Mouse (Mus musculus) natural killer cell, adult 2 months (primary cell): ENCODE data around the gene Gm813.
"Not testable (repeated sequence)": the region's sequence is repeated elsewhere in the genome, so short reads cannot be mapped to it uniquely, and the experiment has no call there.

Source experiments
- DNase-seq, 2 experiments: peaks; one replicate each; pipeline ENCODE4 v3.0.0; 2022; ENCODE audit warnings: low spot score in 2 of 2

Gene Gm813

GRCm38 (mm10) chr16:58616878-58617277 lies at the start of gene Gm813:
Gene Gm813, minus strand, starts transcription at chr16:58616978.
- no peak for DNase-seq

DNA sequence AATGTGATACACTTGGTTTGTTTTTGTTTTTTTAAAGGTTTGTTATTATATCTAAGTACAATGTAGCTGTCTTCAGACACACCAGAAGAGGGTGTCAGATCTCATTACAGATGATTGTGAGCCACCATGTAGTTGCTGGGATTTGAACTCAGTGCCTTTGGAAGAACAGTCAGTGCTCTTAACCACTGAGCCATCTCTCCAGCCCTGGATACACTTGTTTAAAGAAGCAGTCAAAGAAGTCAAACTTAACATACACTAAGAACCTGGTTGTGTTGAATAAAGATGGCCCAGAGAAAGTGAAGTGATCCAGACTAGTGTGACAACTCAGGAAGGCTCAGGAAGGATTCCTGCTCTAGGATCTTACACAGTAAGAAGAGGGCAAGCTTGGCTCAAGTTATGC lies 48.4 kb upstream of the Gm813 start:
- not testable (repeated sequence) for DNase-seq

- no peak for DNase-seq
These were observed 47.0 kb upstream of the Gm813 start for GRCm38 (mm10) chr16:58663816-58664215.

- DNase-seq = no peak
These were observed 46.2 kb upstream of the Gm813 start for GRCm38 (mm10) chr16:58663021-58663420.

- DNase-seq = no peak
These were observed 45.6 kb upstream of the Gm813 start for GRCm38 (mm10) chr16:58662287-58662791.

DNA sequence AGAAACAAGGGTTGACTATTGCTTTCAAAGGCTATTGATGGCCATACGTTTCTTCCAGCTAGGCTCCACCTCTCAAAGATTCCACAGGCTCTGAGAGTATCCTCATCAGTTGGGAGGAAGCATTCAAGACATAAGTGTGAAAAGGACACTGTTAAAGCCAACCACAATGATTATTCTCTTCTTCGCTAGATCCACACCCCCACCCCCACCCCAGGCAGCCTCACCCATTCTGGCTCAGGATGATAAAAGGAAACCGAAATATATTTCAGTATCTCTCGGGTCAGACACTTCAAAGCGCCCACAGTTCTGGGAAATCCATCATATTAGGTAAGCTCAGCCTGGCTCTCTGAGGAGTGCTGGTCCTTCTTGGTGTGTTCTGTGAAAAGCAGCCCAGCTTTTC lies 45.0 kb upstream of the Gm813 start:
- no peak for DNase-seq

DNA sequence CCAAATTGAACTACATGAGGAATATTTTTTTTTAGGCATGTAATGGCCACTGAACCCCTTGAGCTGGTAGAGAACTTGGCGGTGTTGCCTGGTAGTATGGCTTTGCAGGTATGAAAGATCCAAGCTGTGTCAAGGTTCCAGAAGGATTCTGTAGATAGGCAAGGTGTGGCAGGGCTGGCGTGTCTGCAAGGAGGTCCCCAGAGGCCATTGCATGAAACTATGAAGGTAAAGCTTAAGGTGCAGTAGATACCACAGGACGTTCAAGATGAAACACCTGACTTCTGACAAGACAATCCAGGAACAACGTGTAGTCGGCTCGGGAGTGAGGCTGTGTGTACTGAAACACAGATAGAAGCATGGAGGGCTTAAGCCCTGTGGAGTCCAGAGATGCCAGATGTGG lies 41.9 kb upstream of the Gm813 start:
- DNase-seq = no peak

DNA sequence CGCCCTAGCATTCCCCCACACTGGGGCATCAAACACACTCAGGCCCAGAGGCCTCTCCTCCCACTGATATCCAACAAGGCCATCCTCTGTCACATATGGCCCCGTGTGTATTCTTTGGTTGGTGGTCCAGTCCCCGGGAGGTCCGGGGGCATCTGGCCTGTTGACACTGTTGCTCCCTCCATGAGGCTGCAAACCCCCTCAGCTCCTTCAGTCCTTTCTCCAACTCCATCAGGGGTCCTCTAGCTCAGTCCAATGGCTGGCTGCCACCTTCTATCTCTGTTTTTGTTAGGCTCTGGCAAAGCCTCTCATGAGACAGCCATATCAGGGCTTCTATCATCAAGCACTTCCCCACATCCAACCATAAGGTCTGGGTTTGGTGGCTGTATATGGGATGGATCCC lies 39.7 kb upstream of the Gm813 start:
- DNase-seq = no peak

DNA sequence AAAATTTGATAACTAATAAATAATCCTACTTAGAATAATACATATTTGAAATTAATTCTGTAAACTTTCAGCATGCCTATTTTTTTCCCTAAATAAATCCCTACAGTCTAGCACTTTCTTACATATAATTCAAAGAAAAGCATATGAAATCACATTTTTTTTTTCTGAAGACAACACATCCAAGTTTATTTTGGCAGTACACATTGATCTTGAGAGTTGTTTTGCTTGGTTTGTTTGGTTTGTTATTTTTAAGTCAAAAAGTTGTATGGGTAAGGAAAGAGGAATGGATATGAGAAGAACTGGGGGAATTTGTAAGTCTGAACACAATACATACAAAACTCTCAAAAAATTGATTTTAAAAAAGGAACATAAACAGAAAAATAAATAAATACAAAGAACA lies 39.0 kb upstream of the Gm813 start:
- no peak for DNase-seq

DNA sequence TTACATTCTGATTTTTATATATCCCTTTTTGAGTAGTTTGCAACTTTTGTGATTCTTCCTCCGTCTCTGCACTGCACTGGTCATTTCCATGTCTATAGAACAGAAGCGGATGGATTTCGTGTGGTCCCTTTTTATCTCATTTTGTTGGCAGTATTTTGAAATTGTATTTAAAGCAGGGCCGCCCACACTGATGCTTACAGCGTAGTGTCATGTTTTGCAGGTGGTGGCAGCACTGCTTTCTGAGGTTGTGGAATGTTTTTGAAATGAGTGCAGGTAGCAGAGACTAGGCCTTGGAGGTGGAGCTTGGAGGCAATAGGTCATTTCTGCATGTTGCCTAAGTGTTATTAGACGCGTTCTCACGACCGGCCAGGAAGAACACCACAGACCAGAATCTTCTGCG lies 33.2 kb upstream of the Gm813 start:
- no peak for DNase-seq

GRCm38 (mm10) chr16:58638689-58639175 lies 22.0 kb upstream of the Gm813 start, which contains the start of gene E330017A01Rik:
Gene E330017A01Rik, minus strand, starts transcription at chr16:58638739.
- no peak for DNase-seq

GRCm38 (mm10) chr16:58638016-58638415 lies 21.2 kb upstream of the Gm813 start:
- no peak for DNase-seq

GRCm38 (mm10) chr16:58637448-58637847 lies 20.7 kb upstream of the Gm813 start:
- no peak for DNase-seq

DNA sequence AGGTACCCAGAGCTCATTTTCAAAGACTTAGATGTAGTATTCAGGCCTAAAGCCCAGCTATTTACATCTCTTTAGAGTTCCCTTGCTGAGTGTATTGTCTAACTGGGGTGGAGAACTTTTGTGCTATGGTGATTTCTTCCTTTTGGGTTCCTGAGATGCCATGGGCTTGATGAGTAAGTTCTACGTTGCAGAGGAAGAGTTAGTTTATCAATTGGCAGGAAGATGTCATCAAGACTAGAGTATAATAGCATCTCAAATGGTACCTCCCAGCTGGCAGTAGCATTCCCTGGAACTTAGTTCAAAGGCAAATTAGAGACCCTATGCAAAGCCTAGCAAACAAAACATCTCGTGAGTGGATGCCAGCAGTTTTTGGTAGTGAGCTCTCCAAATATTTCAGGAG lies 19.1 kb upstream of the Gm813 start:
- no peak for DNase-seq

DNA sequence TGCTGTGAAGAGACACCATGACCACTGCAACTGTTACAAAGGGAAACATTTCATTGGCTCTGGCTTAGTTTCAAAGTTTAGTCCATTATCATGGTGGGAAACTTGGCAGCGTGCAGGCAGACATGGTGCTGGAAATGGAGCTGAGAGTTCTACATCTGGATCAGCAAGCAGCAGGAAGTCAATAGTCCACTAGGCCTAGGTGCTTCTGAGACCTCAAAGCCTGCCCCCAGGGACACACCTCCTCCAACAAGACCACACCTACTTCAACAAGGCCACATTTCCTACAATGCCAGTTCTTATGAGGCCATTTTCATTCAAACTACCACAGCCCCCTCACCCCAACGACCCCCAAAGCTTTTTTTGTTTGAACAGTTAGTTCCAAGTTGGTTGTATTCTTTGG lies 13.0 kb upstream of the Gm813 start:
- DNase-seq = no peak

DNA sequence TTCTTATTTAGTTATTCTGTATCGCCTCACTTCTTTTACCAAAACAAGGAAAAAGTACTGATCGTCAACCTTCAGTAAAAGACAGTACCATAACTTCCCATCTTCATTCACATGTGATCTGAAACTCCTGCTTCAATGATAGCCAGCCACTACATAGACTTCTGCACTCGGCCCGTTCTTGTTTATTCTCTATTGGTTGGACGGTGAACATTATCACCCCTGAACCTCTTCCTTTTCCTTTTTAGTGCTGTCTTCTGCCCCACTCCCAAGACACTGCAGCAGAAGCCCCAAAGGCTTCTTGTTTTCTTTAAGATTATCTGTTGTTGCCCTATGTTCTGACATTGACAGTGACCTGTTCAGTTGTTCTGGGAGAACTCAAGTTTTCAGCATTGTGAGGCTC lies 12.2 kb upstream of the Gm813 start:
- DNase-seq = no peak

DNA sequence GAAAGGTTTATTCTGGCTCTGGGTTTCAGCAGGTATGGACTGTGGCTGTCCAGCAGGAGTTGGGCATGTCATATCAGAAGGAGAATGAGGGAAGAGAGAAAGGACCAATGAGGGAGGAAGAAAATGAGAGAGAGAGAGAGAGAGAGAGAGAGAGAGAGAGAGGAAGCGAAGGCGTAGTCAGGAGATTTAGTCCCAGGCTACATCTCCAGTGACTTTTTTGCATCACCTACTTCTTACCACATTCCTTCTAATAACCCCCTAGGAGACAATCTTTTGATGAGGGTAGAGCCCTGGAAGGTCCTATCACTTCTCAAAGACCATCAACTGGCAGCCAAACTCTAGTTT lies 11.5 kb upstream of the Gm813 start:
- DNase-seq = no peak

- no peak for DNase-seq
These were observed 11.0 kb upstream of the Gm813 start for GRCm38 (mm10) chr16:58627597-58628335.

DNA sequence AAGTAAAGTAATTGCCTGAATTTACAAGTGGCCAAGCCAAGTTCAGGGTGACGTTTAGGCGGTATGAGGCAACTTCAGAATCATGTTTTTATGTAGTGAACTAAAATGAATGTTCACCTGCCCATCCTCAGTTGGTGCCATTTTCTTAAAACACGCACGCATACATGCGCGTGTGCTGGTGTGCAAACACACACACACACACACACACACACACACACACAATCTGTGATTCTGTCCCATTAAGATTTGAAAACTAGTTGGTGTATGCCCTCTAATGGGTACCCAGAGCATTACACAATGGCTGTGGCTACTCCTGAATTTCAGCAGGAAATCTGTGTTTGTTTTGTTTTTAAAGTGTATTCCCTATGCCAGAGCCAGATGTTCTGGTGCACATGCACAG lies 7.2 kb upstream of the Gm813 start:
- DNase-seq = peak; percentile 16 to 29

- DNase-seq = no peak
These were observed 6.3 kb upstream of the Gm813 start for GRCm38 (mm10) chr16:58623114-58623513.

DNA sequence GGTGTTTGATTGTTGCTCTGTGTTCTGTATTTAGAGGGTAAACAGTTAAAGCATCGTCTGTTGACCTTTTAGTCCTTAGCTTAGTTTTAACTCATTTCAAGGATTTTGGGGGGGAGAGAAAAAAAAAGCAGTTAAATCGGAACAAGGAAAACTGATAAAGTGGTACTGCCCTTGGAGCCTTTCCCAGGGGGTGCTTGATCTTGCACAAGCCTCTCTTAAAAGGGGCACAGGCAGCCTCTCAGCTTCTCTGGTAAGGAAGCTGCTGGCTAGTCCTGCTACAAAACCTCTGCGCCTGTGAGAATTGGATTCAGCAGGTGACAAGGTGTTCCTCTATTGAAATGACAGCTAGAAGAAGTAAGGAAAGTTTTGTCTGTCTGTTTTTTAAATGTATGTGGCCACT lies 5.6 kb upstream of the Gm813 start:
- DNase-seq = no peak

- no peak for DNase-seq
These were observed 568 bp upstream of the Gm813 start for GRCm38 (mm10) chr16:58617346-58617745.

DNA sequence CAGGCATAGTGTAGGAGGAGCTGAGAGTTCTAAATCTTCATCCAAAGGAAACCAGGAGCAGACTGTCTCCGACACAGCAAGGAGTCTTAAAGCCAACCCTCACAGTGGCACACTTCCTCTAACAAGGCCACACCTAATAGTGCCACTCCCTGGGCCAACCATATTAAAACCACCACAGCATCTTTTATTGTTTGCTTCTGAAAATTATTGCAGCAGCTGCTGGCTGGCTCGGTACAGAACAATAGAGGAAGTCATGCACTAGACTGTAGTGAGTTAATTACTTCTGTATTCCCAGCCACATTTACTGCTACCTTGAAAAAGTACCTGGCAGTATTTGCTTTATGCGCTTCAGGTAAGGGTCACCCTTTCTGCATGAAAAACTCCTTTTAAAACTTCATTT lies 3.8 kb downstream of the Gm813 start:
- DNase-seq = no peak

- no peak for DNase-seq
These were observed 9.7 kb downstream of the Gm813 start for GRCm38 (mm10) chr16:58607101-58607500.
